Mouse (Mus musculus): ENCODE data around the gene Mthfsl. TPM values are rescaled to one million over a fixed set of nuclear protein-coding genes. Genes with fewer than 3 reads are reported as not detected.
"Not testable (repeated sequence)": the region's sequence is repeated elsewhere in the genome, so short reads cannot be mapped to it uniquely, and the experiment has no call there.

The Mthfsl gene
- polyA plus RNA-seq, 1 experiment, result 17.1 TPM

GRCm38 (mm10) chr9:88718593-88718992, 1.5 kb downstream of the Mthfsl start:
- not testable (repeated sequence) for H3K27me3 ChIP-seq (ENCODE audit: control insufficient read depth, insufficient read depth, insufficient read length); H3ac ChIP-seq (ENCODE audit: control insufficient read depth, insufficient read length, low read depth); H3K79me3 ChIP-seq (ENCODE audit: low read depth); H3K4me3 ChIP-seq (ENCODE audit: insufficient read depth, poor library complexity, severe bottlenecking); H3K36me3 ChIP-seq (ENCODE audit: control insufficient read depth, insufficient read depth); H3K79me2 ChIP-seq (ENCODE audit: control insufficient read depth, insufficient read depth)

- not testable (repeated sequence) for H3K36me3 ChIP-seq (ENCODE audit: control insufficient read depth, insufficient read depth); H3K79me3 ChIP-seq (ENCODE audit: low read depth); H3K4me3 ChIP-seq (ENCODE audit: insufficient read depth, poor library complexity, severe bottlenecking); H3ac ChIP-seq (ENCODE audit: control insufficient read depth, insufficient read length, low read depth); H3K79me2 ChIP-seq (ENCODE audit: control insufficient read depth, insufficient read depth); H3K27me3 ChIP-seq (ENCODE audit: control insufficient read depth, insufficient read depth, insufficient read length)
Measured at GRCm38 (mm10) chr9:88718140-88718539, 2.0 kb downstream of the Mthfsl start.

- not testable (repeated sequence) for H3K27me3 ChIP-seq (ENCODE audit: control insufficient read depth, insufficient read depth, insufficient read length); H3K4me3 ChIP-seq (ENCODE audit: insufficient read depth, poor library complexity, severe bottlenecking)
Measured at GRCm38 (mm10) chr9:88714515-88714914, 5.6 kb downstream of the Mthfsl start.

GRCm38 (mm10) chr9:88712164-88712749, 7.8 kb downstream of the Mthfsl start:
- not testable (repeated sequence) for H3ac ChIP-seq (ENCODE audit: control insufficient read depth, insufficient read length, low read depth); H3K36me3 ChIP-seq (ENCODE audit: control insufficient read depth, insufficient read depth); H3K79me3 ChIP-seq (ENCODE audit: low read depth); H3K79me2 ChIP-seq (ENCODE audit: control insufficient read depth, insufficient read depth); H3K4me3 ChIP-seq (ENCODE audit: insufficient read depth, poor library complexity, severe bottlenecking); H3K27me3 ChIP-seq (ENCODE audit: control insufficient read depth, insufficient read depth, insufficient read length)

More at GRCm38 (mm10) chr9:88714515-88714914, 5.6 kb downstream of the Mthfsl start:
- not testable (repeated sequence) for H3ac ChIP-seq (ENCODE audit: control insufficient read depth, insufficient read length, low read depth); H3K36me3 ChIP-seq (ENCODE audit: control insufficient read depth, insufficient read depth); H3K79me2 ChIP-seq (ENCODE audit: control insufficient read depth, insufficient read depth); H3K79me3 ChIP-seq (ENCODE audit: low read depth)

- not testable (repeated sequence) for H3K4me3 ChIP-seq (ENCODE audit: insufficient read depth, poor library complexity, severe bottlenecking); H3K79me2 ChIP-seq (ENCODE audit: control insufficient read depth, insufficient read depth); H3K36me3 ChIP-seq (ENCODE audit: control insufficient read depth, insufficient read depth); H3ac ChIP-seq (ENCODE audit: control insufficient read depth, insufficient read length, low read depth); H3K79me3 ChIP-seq (ENCODE audit: low read depth); H3K27me3 ChIP-seq (ENCODE audit: control insufficient read depth, insufficient read depth, insufficient read length)
Measured at GRCm38 (mm10) chr9:88710910-88711438, 9.1 kb downstream of the Mthfsl start.

- H3K27me3 ChIP-seq (ENCODE audit: control insufficient read depth, insufficient read depth, insufficient read length); H3ac ChIP-seq (ENCODE audit: control insufficient read depth, insufficient read length, low read depth); H3K4me3 ChIP-seq (ENCODE audit: insufficient read depth, poor library complexity, severe bottlenecking); H3K36me3 ChIP-seq (ENCODE audit: control insufficient read depth, insufficient read depth); H3K79me3 ChIP-seq (ENCODE audit: low read depth); H3K79me2 ChIP-seq (ENCODE audit: control insufficient read depth, insufficient read depth): not testable (repeated sequence)
Measured at GRCm38 (mm10) chr9:88710439-88710838, 9.7 kb downstream of the Mthfsl start.

- H3K36me3 ChIP-seq (ENCODE audit: control insufficient read depth, insufficient read depth); H3K79me3 ChIP-seq (ENCODE audit: low read depth); H3K79me2 ChIP-seq (ENCODE audit: control insufficient read depth, insufficient read depth); H3K27me3 ChIP-seq (ENCODE audit: control insufficient read depth, insufficient read depth, insufficient read length); H3ac ChIP-seq (ENCODE audit: control insufficient read depth, insufficient read length, low read depth); H3K4me3 ChIP-seq (ENCODE audit: insufficient read depth, poor library complexity, severe bottlenecking): not testable (repeated sequence)
Measured at GRCm38 (mm10) chr9:88709794-88710193, 10.3 kb downstream of the Mthfsl start.

GRCm38 (mm10) chr9:88709304-88709703, 10.8 kb downstream of the Mthfsl start:
- Histone ChIP-seq H3K27me3 (ENCODE audit: control insufficient read depth, insufficient read depth, insufficient read length) (no peaks in the 10 kb centered on the region), H3K79me3 (ENCODE audit: low read depth) (no peaks in the 10 kb centered on the region), H3K79me2 (ENCODE audit: control insufficient read depth, insufficient read depth) (no peaks in the 10 kb centered on the region), H3K4me3 (ENCODE audit: insufficient read depth, poor library complexity, severe bottlenecking) (no peak overlapping the region), H3ac (ENCODE audit: control insufficient read depth, insufficient read length, low read depth) (no peak overlapping the region), H3K36me3 (ENCODE audit: control insufficient read depth, insufficient read depth) (no peaks in the 10 kb centered on the region)
- TF ChIP-seq FOSL1 (IDR thresholded peaks at IDR 0.05; ENCODE audit: insufficient read depth, low read length, poor library complexity, severe bottlenecking) (no peak), CTCF (IDR thresholded peaks at IDR 0.05; ENCODE audit: control insufficient read depth, insufficient read depth, insufficient read length) (no peak), MAX (IDR thresholded peaks at IDR 0.05) (no peak), CEBPB (IDR thresholded peaks at IDR 0.05; ENCODE audit: low read depth) (no peak), USF1 (IDR thresholded peaks at IDR 0.05; ENCODE audit: low read depth) (no peak), MYOG (IDR thresholded peaks at IDR 0.05; ENCODE audit: control insufficient read depth, extremely low read depth, insufficient read length) (no peak), MYOD1 (IDR thresholded peaks at IDR 0.05; ENCODE audit: control insufficient read depth, insufficient read length, low read depth) (no peak)
